Mouse (Mus musculus): ENCODE measurements around the gene Chd3. TPM values are rescaled to one million over a fixed set of nuclear protein-coding genes. Genes with fewer than 3 reads are reported as not detected.

Chd3 gene
- total and polyA plus RNA-seq, 2 experiments from 2014 or later = 12.4 to 23.6 TPM

- WGBS = under 1% methylated on average over 42 of the region's 46 CpGs
- no peaks in the 10 kb centered on the region for H3K27me3 ChIP-seq (ENCODE audit: control insufficient read depth, insufficient read depth, low read length)
- peaks cover 46% of the 10 kb centered on the region for H3K36me3 ChIP-seq (replicated peaks; ENCODE audit: control insufficient read depth, insufficient read depth, low read length)
- peak overlapping the region; percentile 88 for H3K9ac ChIP-seq (replicated peaks; ENCODE audit: low read depth, low read length)
- H3K9me3 ChIP-seq (replicated peaks; ENCODE audit: control insufficient read depth, low read length) = no peaks in the 10 kb centered on the region
- peak overlapping the region; percentile 96 for H3K4me2 ChIP-seq (ENCODE audit: low read depth, low read length)
- DNase-seq (ENCODE audit: low spot score) = peak; percentile 93
- peak; percentile 54; the same call in 1 of the 2 replicates for TF ChIP-seq EP300 (IDR thresholded peaks at IDR 0.05; ENCODE audit: low read depth)
- TF ChIP-seq CTCF (IDR thresholded peaks at IDR 0.05; ENCODE audit: low read depth) = no peak
- peak; percentile 57 for ATAC-seq (ENCODE audit: insufficient read depth, low read depth)
- peak overlapping the region; percentile 98 for H3K27ac ChIP-seq (ENCODE audit: low read depth)
- H3K4me1 ChIP-seq (ENCODE audit: control insufficient read depth, insufficient read depth) = peaks cover 33% of the 10 kb centered on the region
- peak overlapping the region; percentile 89 for H3K4me3 ChIP-seq (ENCODE audit: low read depth, low read length)
These were observed 40.3 kb upstream of the Chd3 start for GRCm38 (mm10) chr11:69409378-69410044.

GRCm38 (mm10) chr11:69408541-69409377 lies 39.6 kb upstream of the Chd3 start:
- Histone ChIP-seq H3K27me3 (ENCODE audit: control insufficient read depth, insufficient read depth, low read length) (no peaks in the 10 kb centered on the region), H3K36me3 (replicated peaks; ENCODE audit: control insufficient read depth, insufficient read depth, low read length) (peaks cover 53% of the 10 kb centered on the region)

GRCm38 (mm10) chr11:69407724-69408004 lies 38.5 kb upstream of the Chd3 start:
- ATAC-seq (ENCODE audit: insufficient read depth, low read depth) (no peak), DNase-seq (ENCODE audit: low spot score) (peak; percentile 2)
- TF ChIP-seq CTCF (IDR thresholded peaks at IDR 0.05; ENCODE audit: low read depth) (no peak), EP300 (IDR thresholded peaks at IDR 0.05; ENCODE audit: low read depth) (no peak)
- WGBS = 82% methylated on average over 4 of the region's 4 CpGs
- peaks cover 16% of the 10 kb centered on the region; the same call in 1 of the 2 replicates for H3K4me1 ChIP-seq (ENCODE audit: control insufficient read depth, insufficient read depth)
- no peaks in the 10 kb centered on the region for H3K27me3 ChIP-seq (ENCODE audit: control insufficient read depth, insufficient read depth, low read length)
- no peak overlapping the region for H3K27ac ChIP-seq (ENCODE audit: low read depth)
- peaks cover 56% of the 10 kb centered on the region for H3K36me3 ChIP-seq (replicated peaks; ENCODE audit: control insufficient read depth, insufficient read depth, low read length)
- no peaks in the 10 kb centered on the region for H3K9me3 ChIP-seq (replicated peaks; ENCODE audit: control insufficient read depth, low read length)
- H3K4me3 ChIP-seq (ENCODE audit: low read depth, low read length) = no peak overlapping the region
- no peak overlapping the region for H3K4me2 ChIP-seq (ENCODE audit: low read depth, low read length)
- no peak overlapping the region for H3K9ac ChIP-seq (replicated peaks; ENCODE audit: low read depth, low read length)

More at GRCm38 (mm10) chr11:69408541-69409377, 39.6 kb upstream of the Chd3 start:
- TF ChIP-seq CTCF (IDR thresholded peaks at IDR 0.05; ENCODE audit: low read depth) (no peak; the same call in 1 of the 2 replicates), EP300 (IDR thresholded peaks at IDR 0.05; ENCODE audit: low read depth) (0 out of 2 replicates have a peak, but pooled peaks have one; percentile 15)
- DNase-seq (ENCODE audit: low spot score) (peak; percentile 98), ATAC-seq (ENCODE audit: insufficient read depth, low read depth) (peak; percentile 67)
- Histone ChIP-seq H3K4me3 (ENCODE audit: low read depth, low read length) (peak overlapping the region; percentile 89), H3K9ac (replicated peaks; ENCODE audit: low read depth, low read length) (peak overlapping the region; percentile 88), H3K4me2 (ENCODE audit: low read depth, low read length) (peak overlapping the region; percentile 96), H3K4me1 (ENCODE audit: control insufficient read depth, insufficient read depth) (peaks cover 26% of the 10 kb centered on the region; the same call in 1 of the 2 replicates), H3K27ac (ENCODE audit: low read depth) (peak overlapping the region; percentile 98), H3K9me3 (replicated peaks; ENCODE audit: control insufficient read depth, low read length) (no peaks in the 10 kb centered on the region)
- under 1% methylated on average over 33 of the region's 33 CpGs for WGBS

- no peak overlapping the region for H3K9ac ChIP-seq (replicated peaks; ENCODE audit: low read depth, low read length)
- WGBS = 88% methylated on average over 16 of the region's 16 CpGs
- DNase-seq (ENCODE audit: low spot score) (no peak), ATAC-seq (ENCODE audit: insufficient read depth, low read depth) (no peak)
- H3K9me3 ChIP-seq (replicated peaks; ENCODE audit: control insufficient read depth, low read length) = no peaks in the 10 kb centered on the region
- no peak overlapping the region for H3K27ac ChIP-seq (ENCODE audit: low read depth)
- H3K4me3 ChIP-seq (ENCODE audit: low read depth, low read length) = no peak overlapping the region
- peaks cover 59% of the 10 kb centered on the region for H3K36me3 ChIP-seq (replicated peaks; ENCODE audit: control insufficient read depth, insufficient read depth, low read length)
- no peak overlapping the region for H3K4me2 ChIP-seq (ENCODE audit: low read depth, low read length)
- H3K27me3 ChIP-seq (ENCODE audit: control insufficient read depth, insufficient read depth, low read length) = no peaks in the 10 kb centered on the region
- peaks cover 11% of the 10 kb centered on the region; the same call in 1 of the 2 replicates for H3K4me1 ChIP-seq (ENCODE audit: control insufficient read depth, insufficient read depth)
- no peak for TF ChIP-seq EP300 (IDR thresholded peaks at IDR 0.05; ENCODE audit: low read depth)
- TF ChIP-seq CTCF (IDR thresholded peaks at IDR 0.05; ENCODE audit: low read depth) = no peak
These were observed 37.9 kb upstream of the Chd3 start for GRCm38 (mm10) chr11:69406867-69407723.

- Histone ChIP-seq H3K36me3 (replicated peaks; ENCODE audit: control insufficient read depth, insufficient read depth, low read length) (peaks cover 67% of the 10 kb centered on the region), H3K4me3 (ENCODE audit: low read depth, low read length) (no peak overlapping the region), H3K27me3 (ENCODE audit: control insufficient read depth, insufficient read depth, low read length) (no peaks in the 10 kb centered on the region), H3K4me1 (ENCODE audit: control insufficient read depth, insufficient read depth) (peaks cover 7% of the 10 kb centered on the region; the same call in 1 of the 2 replicates), H3K27ac (ENCODE audit: low read depth) (no peak overlapping the region), H3K9ac (replicated peaks; ENCODE audit: low read depth, low read length) (no peak overlapping the region), H3K9me3 (replicated peaks; ENCODE audit: control insufficient read depth, low read length) (no peaks in the 10 kb centered on the region), H3K4me2 (ENCODE audit: low read depth, low read length) (no peak overlapping the region)
- TF ChIP-seq EP300 (IDR thresholded peaks at IDR 0.05; ENCODE audit: low read depth) = no peak
- no peak for TF ChIP-seq CTCF (IDR thresholded peaks at IDR 0.05; ENCODE audit: low read depth)
- ATAC-seq (ENCODE audit: insufficient read depth, low read depth) (no peak), DNase-seq (ENCODE audit: low spot score) (no peak)
- WGBS = 90% methylated on average over 19 of the region's 19 CpGs
These were observed 37.1 kb upstream of the Chd3 start for GRCm38 (mm10) chr11:69406282-69406681.

Data from heart, postnatal 0 days (tissue).